Mouse (Mus musculus) midbrain, embryonic 15.5 days (tissue): ENCODE results near the gene Vmn2r116. TPM values are rescaled to one million over a fixed set of nuclear protein-coding genes. Genes with fewer than 3 reads are reported as not detected.
"Not testable (repeated sequence)": the region's sequence is repeated elsewhere in the genome, so short reads cannot be mapped to it uniquely, and the experiment has no call there.

ENCODE experiments used
- ATAC-seq: fragments of 200-750 bp; cut with Nextera tagmentation; replicated peaks from 2 replicates; pipeline ENCODE4 v1.8.0; 2017; ENCODE audit warnings: moderate TSS enrichment
- H3K27ac ChIP-seq: fragments of 300-500 bp; sonication (generic); 2 replicates; pipeline ENCODE4 v1.5.1; 2015; ENCODE audit warnings: mild to moderate bottlenecking, inconsistent platforms
- H3K27me3 ChIP-seq: fragments of 300-500 bp; sonication (generic); replicated peaks from 2 replicates; pipeline ENCODE4 v1.6.1; 2015; ENCODE audit warnings: inconsistent platforms
- H3K36me3 ChIP-seq: fragments of 300-500 bp; sonication (generic); replicated peaks from 2 replicates; pipeline ENCODE4 v1.6.1; 2015; ENCODE audit warnings: inconsistent platforms
- H3K4me1 ChIP-seq: fragments of 300-500 bp; sonication (generic); 2 replicates; pipeline ENCODE4 v1.6.1; 2015; ENCODE audit warnings: inconsistent platforms
- H3K4me2 ChIP-seq: fragments of 300-500 bp; sonication (generic); 2 replicates; pipeline ENCODE4 v1.6.1; 2015; ENCODE audit warnings: inconsistent platforms, mild to moderate bottlenecking, moderate library complexity
- H3K4me3 ChIP-seq: fragments of 300-500 bp; sonication (generic); 2 replicates; pipeline ENCODE4 v1.5.1; 2015; ENCODE audit warnings: mild to moderate bottlenecking, inconsistent platforms
- H3K9ac ChIP-seq: fragments of 300-500 bp; sonication (generic); 2 replicates; pipeline ENCODE4 v1.6.1; 2015; ENCODE audit warnings: mild to moderate bottlenecking, inconsistent platforms
- H3K9me3 ChIP-seq: fragments of 300-500 bp; sonication (generic); 2 replicates; pipeline ENCODE4 v1.6.1; 2016; ENCODE audit warnings: inconsistent platforms
- WGBS: fragments of 180-500 bp; shearing (Covaris S2); methylation state at CpG from one replicate; pipeline ENCODE4 v1.1.7; 2015; ENCODE audit warnings: mixed read lengths; 5-methylcytosine and 5-hydroxymethylcytosine counted together
- polyA plus RNA-seq: library from polyadenylated mRNA; unstranded; fragments of >200 nt; fragmentation: Nextera tagmentation; extraction: Ambion mirVana; gene quantifications from 2 replicates; pipeline ENCODE4 v1.2.1, GENCODE M21; 2015

Vmn2r116 gene
- polyA plus RNA-seq = not detected in 2 replicates

- not testable (repeated sequence) for H3K4me1 ChIP-seq, H3K4me3 ChIP-seq, H3K9me3 ChIP-seq, H3K9ac ChIP-seq, H3K4me2 ChIP-seq, H3K27ac ChIP-seq, ATAC-seq, H3K27me3 ChIP-seq, H3K36me3 ChIP-seq
Observed at GRCm38 (mm10) chr17:23384304-23384703, at the start of gene Vmn2r116. Gene Vmn2r116 (plus strand): TSS chr17:23384604.

GRCm38 (mm10) chr17:23343441-23343840 lies 41.0 kb upstream of the Vmn2r116 start, which contains the start of gene Vmn2r115:
Gene Vmn2r115 (plus strand): TSS chr17:23343741.
- 41% methylated on average over 2 of the region's 2 CpGs for WGBS
- H3K4me3 ChIP-seq, H3K9me3 ChIP-seq, H3K4me2 ChIP-seq, H3K27ac ChIP-seq, ATAC-seq, H3K36me3 ChIP-seq, H3K4me1 ChIP-seq, H3K27me3 ChIP-seq, H3K9ac ChIP-seq: not testable (repeated sequence)

GRCm38 (mm10) chr17:23351644-23352043 lies 32.8 kb upstream of the Vmn2r116 start:
- Histone ChIP-seq H3K27ac (no peak overlapping the region), H3K4me1 (no peaks in the 10 kb centered on the region), H3K9me3 (no peaks in the 10 kb centered on the region), H3K27me3 (no peaks in the 10 kb centered on the region), H3K9ac (no peak overlapping the region), H3K36me3 (no peaks in the 10 kb centered on the region), H3K4me2 (no peak overlapping the region), H3K4me3 (no peak overlapping the region)
- WGBS = 79% methylated on average over 1 of the region's 1 CpGs
- ATAC-seq = no peak

GRCm38 (mm10) chr17:23433150-23433679 lies 48.8 kb downstream of the Vmn2r116 start:
- H3K27ac ChIP-seq = no peak overlapping the region
- H3K9ac ChIP-seq = no peak overlapping the region
- H3K27me3 ChIP-seq = no peaks in the 10 kb centered on the region
- no peak overlapping the region for H3K4me2 ChIP-seq
- peaks cover 13% of the 10 kb centered on the region for H3K9me3 ChIP-seq
- H3K4me3 ChIP-seq = no peak overlapping the region
- no peak for ATAC-seq
- 77% methylated on average over 6 of the region's 6 CpGs for WGBS
- H3K4me1 ChIP-seq = no peaks in the 10 kb centered on the region
- no peaks in the 10 kb centered on the region for H3K36me3 ChIP-seq

Other genes starting within 250 kb of the Vmn2r116 start
- gene Zfp40, start 191.4 kb upstream of the Vmn2r116 start, polyA plus RNA-seq = 25.4 and 29.9 TPM in 2 replicates
- not detected in 2 replicates for gene Vmn2r114, start 72.1 kb upstream of the Vmn2r116 start, polyA plus RNA-seq
- gene Vmn2r115, start 40.9 kb upstream of the Vmn2r116 start, polyA plus RNA-seq = not detected in 2 replicates
- gene Vmn2r117, start 95.1 kb downstream of the Vmn2r116 start, polyA plus RNA-seq = not detected in 2 replicates
- gene Zfp213, start 179.6 kb downstream of the Vmn2r116 start, polyA plus RNA-seq = 19.4 and 19.7 TPM in 2 replicates
- gene Zfp13, start 214.9 kb downstream of the Vmn2r116 start, polyA plus RNA-seq = 30.4 and 31.9 TPM in 2 replicates
- not detected in 2 replicates for gene Zscan10, start 216.3 kb downstream of the Vmn2r116 start, polyA plus RNA-seq